In the genomic region with DNA sequence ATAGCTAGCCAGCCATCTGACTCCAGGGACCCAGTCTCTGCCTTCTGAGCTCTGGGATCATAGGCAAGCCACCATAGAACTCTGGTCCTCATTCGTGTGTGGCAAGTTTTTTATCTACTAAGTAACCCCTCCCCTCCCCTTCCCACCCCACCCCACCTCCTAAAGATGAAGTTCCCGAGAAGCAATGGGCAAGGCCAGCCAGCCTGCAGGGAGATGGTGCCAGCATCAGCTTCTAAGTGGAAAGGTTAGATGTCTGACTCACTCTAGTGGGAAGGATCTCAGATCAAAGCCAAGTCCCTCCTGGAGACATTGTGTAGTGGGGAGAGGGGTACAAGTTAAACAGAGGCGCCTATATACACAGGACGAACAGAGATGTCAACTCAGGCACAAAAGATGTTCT, we compare ENCODE assay signal across 16 mouse cellular contexts. TPM values are rescaled to one million over a fixed set of nuclear protein-coding genes. Genes with fewer than 3 reads are reported as not detected.
DNase-seq lines count a peak whose midpoint lies in the region; ATAC-seq lines count a peak whose summit lies in the region.
"Had no signal": no experiment of that assay in that cellular context is flagged by ENCODE, and none has a peak within 500 bp of the region (broad histone marks: within the 10 kb centered on the region; RNA-seq: fewer than 3 reads in every experiment).

No protein-coding gene starts in this region.

- no peak for DNase-seq in forebrain, embryonic 10.5 days (ENCODE audit: extremely low spot score, low spot score)
- no peak for DNase-seq in forebrain, embryonic 14.5 days (ENCODE audit: low spot score)
- no peak for DNase-seq in midbrain, embryonic 10.5 days (ENCODE audit: low spot score)
- DNase-seq in embryo, embryonic 11 days: no peak
- DNase-seq in cerebellum, adult 11 months: no peak
- DNase-seq: cerebellum, postnatal 25 days; heart, postnatal 36 days; kidney, adult 9 months; lung, adult 18-20 months; right cerebral cortex, adult 18-20 months; thymus, adult 2 months had no signal

- H3K9ac ChIP-seq in forebrain, embryonic 14.5 days (ENCODE audit: low read length): no peak overlapping the region
- H3K9ac ChIP-seq in midbrain, embryonic 13.5 days (replicated peaks): no peak overlapping the region
- H3K9ac ChIP-seq in embryonic facial prominence, embryonic 15.5 days: no peak overlapping the region
- H3K9ac ChIP-seq in neural tube, embryonic 14.5 days (replicated peaks; ENCODE audit: low read depth, low read length): 0 out of 2 replicates have a peak overlapping the region, but pooled peaks have one; percentile 94
- H3K9ac ChIP-seq: neural tube, embryonic 12.5 days had no signal

- H3K4me2 ChIP-seq in forebrain, embryonic 14.5 days (ENCODE audit: low read length): no peak overlapping the region
- no peak overlapping the region for H3K4me2 ChIP-seq in midbrain, embryonic 13.5 days (replicated peaks)
- H3K4me2 ChIP-seq in embryonic facial prominence, embryonic 15.5 days (replicated peaks): no peak overlapping the region
- no peak overlapping the region for H3K4me2 ChIP-seq in neural tube, embryonic 14.5 days (ENCODE audit: low read depth, low read length)

- H3K36me3 ChIP-seq in forebrain, embryonic 10.5 days (replicated peaks): peaks cover 75% of the 10 kb centered on the region
- peaks cover 62% of the 10 kb centered on the region for H3K36me3 ChIP-seq in forebrain, embryonic 14.5 days (ENCODE audit: control insufficient read depth, insufficient read depth, low read length)
- peaks cover 67% of the 10 kb centered on the region for H3K36me3 ChIP-seq in midbrain, embryonic 13.5 days
- H3K36me3 ChIP-seq in midbrain, embryonic 10.5 days: peaks cover 78% of the 10 kb centered on the region
- H3K36me3 ChIP-seq in embryonic facial prominence, embryonic 15.5 days: peaks cover 55% of the 10 kb centered on the region
- H3K36me3 ChIP-seq in neural tube, embryonic 14.5 days (ENCODE audit: control insufficient read depth, insufficient read depth, low read length): peaks cover 42% of the 10 kb centered on the region

- no peak overlapping the region for H3K4me3 ChIP-seq in forebrain, embryonic 10.5 days
- no peak overlapping the region for H3K4me3 ChIP-seq in forebrain, embryonic 14.5 days (ENCODE audit: low read depth, low read length)
- no peak overlapping the region for H3K4me3 ChIP-seq in midbrain, embryonic 13.5 days (replicated peaks)
- no peak overlapping the region for H3K4me3 ChIP-seq in midbrain, embryonic 10.5 days
- H3K4me3 ChIP-seq in embryonic facial prominence, embryonic 15.5 days (replicated peaks): no peak overlapping the region
- H3K4me3 ChIP-seq in neural tube, embryonic 14.5 days (ENCODE audit: low read depth, low read length): no peak overlapping the region
- H3K4me3 ChIP-seq: neural tube, embryonic 12.5 days had no signal

- no peak for ATAC-seq in forebrain, embryonic 14.5 days
- ATAC-seq in midbrain, embryonic 13.5 days: no peak
- ATAC-seq in embryonic facial prominence, embryonic 15.5 days (ENCODE audit: insufficient number of reproducible peaks, low FRiP score, low TSS enrichment, low read depth): no peak
- ATAC-seq in neural tube, embryonic 14.5 days (ENCODE audit: low read depth): no peak

- H3K9me3 ChIP-seq in forebrain, embryonic 10.5 days: no peaks in the 10 kb centered on the region
- H3K9me3 ChIP-seq in forebrain, embryonic 14.5 days (replicated peaks; ENCODE audit: control insufficient read depth, low read length): no peaks in the 10 kb centered on the region
- no peaks in the 10 kb centered on the region for H3K9me3 ChIP-seq in midbrain, embryonic 13.5 days
- H3K9me3 ChIP-seq in midbrain, embryonic 10.5 days (replicated peaks): no peaks in the 10 kb centered on the region
- no peaks in the 10 kb centered on the region for H3K9me3 ChIP-seq in embryonic facial prominence, embryonic 15.5 days (replicated peaks)
- H3K9me3 ChIP-seq in neural tube, embryonic 14.5 days (ENCODE audit: control insufficient read depth, low read length): no peaks in the 10 kb centered on the region
- H3K9me3 ChIP-seq: G1E; neural tube, embryonic 12.5 days had no signal

- H3K4me1 ChIP-seq in forebrain, embryonic 10.5 days: peaks cover 51% of the 10 kb centered on the region
- peaks cover 21% of the 10 kb centered on the region for H3K4me1 ChIP-seq in forebrain, embryonic 14.5 days (ENCODE audit: control insufficient read depth, insufficient read depth, low read length)
- H3K4me1 ChIP-seq in midbrain, embryonic 13.5 days (replicated peaks): peaks cover 41% of the 10 kb centered on the region
- H3K4me1 ChIP-seq in midbrain, embryonic 10.5 days: peaks cover 37% of the 10 kb centered on the region
- peaks cover 51% of the 10 kb centered on the region for H3K4me1 ChIP-seq in embryonic facial prominence, embryonic 15.5 days
- H3K4me1 ChIP-seq in neural tube, embryonic 14.5 days (ENCODE audit: control insufficient read depth, insufficient read depth, low read length): peaks cover 29% of the 10 kb centered on the region

- peaks cover 28% of the 10 kb centered on the region for H3K27me3 ChIP-seq in forebrain, embryonic 10.5 days (ENCODE audit: poor library complexity, severe bottlenecking)
- H3K27me3 ChIP-seq in forebrain, embryonic 14.5 days (replicated peaks; ENCODE audit: control insufficient read depth, insufficient read depth, low read length): no peaks in the 10 kb centered on the region
- H3K27me3 ChIP-seq in midbrain, embryonic 13.5 days: no peaks in the 10 kb centered on the region
- H3K27me3 ChIP-seq in midbrain, embryonic 10.5 days (ENCODE audit: low read depth, poor library complexity, severe bottlenecking): peaks cover 27% of the 10 kb centered on the region
- H3K27me3 ChIP-seq in embryonic facial prominence, embryonic 15.5 days: no peaks in the 10 kb centered on the region
- H3K27me3 ChIP-seq in neural tube, embryonic 14.5 days (ENCODE audit: control insufficient read depth, insufficient read depth, low read length): no peaks in the 10 kb centered on the region
- H3K27me3 ChIP-seq: neural tube, embryonic 12.5 days had no signal

- 76% methylated on average over 4 of the region's 4 CpGs for WGBS in forebrain, embryonic 10.5 days
- 78% methylated on average over 4 of the region's 4 CpGs for WGBS in forebrain, embryonic 14.5 days
- WGBS in midbrain, embryonic 13.5 days: 62% methylated on average over 4 of the region's 4 CpGs
- 77% methylated on average over 4 of the region's 4 CpGs for WGBS in midbrain, embryonic 10.5 days
- WGBS in embryonic facial prominence, embryonic 15.5 days: 40% methylated on average over 4 of the region's 4 CpGs
- 82% methylated on average over 4 of the region's 4 CpGs for WGBS in neural tube, embryonic 14.5 days

- H3K27ac ChIP-seq in forebrain, embryonic 10.5 days: peak overlapping the region; percentile 93
- no peak overlapping the region for H3K27ac ChIP-seq in forebrain, embryonic 14.5 days (ENCODE audit: low read depth, low read length)
- H3K27ac ChIP-seq in midbrain, embryonic 13.5 days: peak overlapping the region; percentile 92
- no peak overlapping the region for H3K27ac ChIP-seq in midbrain, embryonic 10.5 days (replicated peaks)
- H3K27ac ChIP-seq in embryonic facial prominence, embryonic 15.5 days (replicated peaks): peak overlapping the region; percentile 95
- no peak overlapping the region; the same call in 1 of the 2 replicates for H3K27ac ChIP-seq in neural tube, embryonic 14.5 days (ENCODE audit: low read depth, low read length)

RNA-seq across cellular contexts. Expression of gene Slc27a3, which starts 1.3 kb away (rescaled TPM):
- polyA plus RNA-seq in forebrain, embryonic 10.5 days (2016; fragmentation: Nextera tagmentation; extraction: Ambion mirVana): 18.8 and 20.9 TPM in 2 replicates
- polyA plus RNA-seq in forebrain, embryonic 14.5 days (2014; fragmentation: Nextera tagmentation; extraction: Ambion mirVana): 11.9 and 13.4 TPM in 2 replicates
- 20.2 and 21.8 TPM in 2 replicates for polyA plus RNA-seq in midbrain, embryonic 13.5 days (2015; fragmentation: Nextera tagmentation; extraction: Ambion mirVana)
- 16.4 and 20.1 TPM in 2 replicates for polyA plus RNA-seq in midbrain, embryonic 10.5 days (2016; fragmentation: Nextera tagmentation; extraction: Ambion mirVana)
- polyA plus RNA-seq in embryonic facial prominence, embryonic 15.5 days (2015; fragmentation: Nextera tagmentation; extraction: Ambion mirVana): 32.1 and 34.6 TPM in 2 replicates
- polyA plus RNA-seq in neural tube, embryonic 14.5 days (2014; fragmentation: Nextera tagmentation; extraction: Ambion mirVana): 21.3 and 21.7 TPM in 2 replicates

RNA-seq across cellular contexts. Expression of gene Ints3, which starts 42.4 kb away (rescaled TPM):
- 40.9 and 41.9 TPM in 2 replicates for polyA plus RNA-seq in forebrain, embryonic 10.5 days (2016; fragmentation: Nextera tagmentation; extraction: Ambion mirVana)
- 20.7 and 25.3 TPM in 2 replicates for polyA plus RNA-seq in forebrain, embryonic 14.5 days (2014; fragmentation: Nextera tagmentation; extraction: Ambion mirVana)
- 29.1 and 32.6 TPM in 2 replicates for polyA plus RNA-seq in midbrain, embryonic 13.5 days (2015; fragmentation: Nextera tagmentation; extraction: Ambion mirVana)
- 36.2 and 36.9 TPM in 2 replicates for polyA plus RNA-seq in midbrain, embryonic 10.5 days (2016; fragmentation: Nextera tagmentation; extraction: Ambion mirVana)
- 27.6 and 28.5 TPM in 2 replicates for polyA plus RNA-seq in embryonic facial prominence, embryonic 15.5 days (2015; fragmentation: Nextera tagmentation; extraction: Ambion mirVana)
- 30.1 and 35.2 TPM in 2 replicates for polyA plus RNA-seq in neural tube, embryonic 14.5 days (2014; fragmentation: Nextera tagmentation; extraction: Ambion mirVana)

Comparison
In these comparisons a context has a peak if more than half of its experiments do, and no peak if none do; other contexts are left out.
1. H3K27ac ChIP-seq: peak in forebrain, embryonic 10.5 days (single experiment), midbrain, embryonic 13.5 days (single experiment) and embryonic facial prominence, embryonic 15.5 days (single experiment); none in forebrain, embryonic 14.5 days (single experiment), midbrain, embryonic 10.5 days (single experiment) and neural tube, embryonic 14.5 days (single experiment).